Mouse (Mus musculus): Measurements from ENCODE around the gene Prdm1.

The Prdm1 gene

GRCm38 (mm10) chr10:44492815-44493525, 35.3 kb downstream of the Prdm1 start:
- DNase-seq (ENCODE audit: low read depth, low spot score) = no peak

- no peak for DNase-seq (ENCODE audit: low read depth, low spot score)
Observed at GRCm38 (mm10) chr10:44490899-44491422, 37.3 kb downstream of the Prdm1 start.

- no peak for DNase-seq (ENCODE audit: low read depth, low spot score)
Observed at GRCm38 (mm10) chr10:44487132-44487531, 41.2 kb downstream of the Prdm1 start.

GRCm38 (mm10) chr10:44484077-44484476, 44.2 kb downstream of the Prdm1 start:
- no peak for DNase-seq (ENCODE audit: low read depth, low spot score)

GRCm38 (mm10) chr10:44483116-44483515, 45.2 kb downstream of the Prdm1 start:
- DNase-seq (ENCODE audit: low read depth, low spot score) = no peak

GRCm38 (mm10) chr10:44481379-44481778, 46.9 kb downstream of the Prdm1 start:
- DNase-seq (ENCODE audit: low read depth, low spot score) = no peak

GRCm38 (mm10) chr10:44479286-44479685, 49.0 kb downstream of the Prdm1 start:
- no peak for DNase-seq (ENCODE audit: low read depth, low spot score)

- no peak for DNase-seq (ENCODE audit: low read depth, low spot score)
Observed at GRCm38 (mm10) chr10:44478091-44478490, 50.2 kb downstream of the Prdm1 start.

- no peak for DNase-seq (ENCODE audit: low read depth, low spot score)
Observed at GRCm38 (mm10) chr10:44477240-44477639, 51.1 kb downstream of the Prdm1 start.

GRCm38 (mm10) chr10:44476523-44476922, 51.8 kb downstream of the Prdm1 start:
- no peak for DNase-seq (ENCODE audit: low read depth, low spot score)

- no peak for DNase-seq (ENCODE audit: low read depth, low spot score)
Observed at GRCm38 (mm10) chr10:44475376-44475775, 52.9 kb downstream of the Prdm1 start.

GRCm38 (mm10) chr10:44474256-44474655, 54.0 kb downstream of the Prdm1 start:
- no peak for DNase-seq (ENCODE audit: low read depth, low spot score)

- DNase-seq (ENCODE audit: low read depth, low spot score) = no peak
Observed at GRCm38 (mm10) chr10:44465618-44466017, 62.7 kb downstream of the Prdm1 start.

- DNase-seq (ENCODE audit: low read depth, low spot score) = no peak
Observed at GRCm38 (mm10) chr10:44464563-44464962, 63.7 kb downstream of the Prdm1 start.

- DNase-seq (ENCODE audit: low read depth, low spot score) = no peak
Observed at GRCm38 (mm10) chr10:44463856-44464255, 64.4 kb downstream of the Prdm1 start.

GRCm38 (mm10) chr10:44462351-44462750, 66.0 kb downstream of the Prdm1 start:
- no peak for DNase-seq (ENCODE audit: low read depth, low spot score)

- no peak for DNase-seq (ENCODE audit: low read depth, low spot score)
Observed at GRCm38 (mm10) chr10:44461063-44461462, 67.2 kb downstream of the Prdm1 start.

GRCm38 (mm10) chr10:44460095-44460810, 68.0 kb downstream of the Prdm1 start:
- DNase-seq (ENCODE audit: low read depth, low spot score) = no peak

- no peak for DNase-seq (ENCODE audit: low read depth, low spot score)
Observed at GRCm38 (mm10) chr10:44459321-44460000, 68.8 kb downstream of the Prdm1 start.

- peak; percentile 62 for DNase-seq (ENCODE audit: low read depth, low spot score)
Observed at GRCm38 (mm10) chr10:44458534-44459315, 69.6 kb downstream of the Prdm1 start.

- no peak for DNase-seq (ENCODE audit: low read depth, low spot score)
Observed at GRCm38 (mm10) chr10:44457791-44458533, 70.3 kb downstream of the Prdm1 start.
